Mouse (Mus musculus): ENCODE data around the gene Spry1.

The Spry1 gene

DNA sequence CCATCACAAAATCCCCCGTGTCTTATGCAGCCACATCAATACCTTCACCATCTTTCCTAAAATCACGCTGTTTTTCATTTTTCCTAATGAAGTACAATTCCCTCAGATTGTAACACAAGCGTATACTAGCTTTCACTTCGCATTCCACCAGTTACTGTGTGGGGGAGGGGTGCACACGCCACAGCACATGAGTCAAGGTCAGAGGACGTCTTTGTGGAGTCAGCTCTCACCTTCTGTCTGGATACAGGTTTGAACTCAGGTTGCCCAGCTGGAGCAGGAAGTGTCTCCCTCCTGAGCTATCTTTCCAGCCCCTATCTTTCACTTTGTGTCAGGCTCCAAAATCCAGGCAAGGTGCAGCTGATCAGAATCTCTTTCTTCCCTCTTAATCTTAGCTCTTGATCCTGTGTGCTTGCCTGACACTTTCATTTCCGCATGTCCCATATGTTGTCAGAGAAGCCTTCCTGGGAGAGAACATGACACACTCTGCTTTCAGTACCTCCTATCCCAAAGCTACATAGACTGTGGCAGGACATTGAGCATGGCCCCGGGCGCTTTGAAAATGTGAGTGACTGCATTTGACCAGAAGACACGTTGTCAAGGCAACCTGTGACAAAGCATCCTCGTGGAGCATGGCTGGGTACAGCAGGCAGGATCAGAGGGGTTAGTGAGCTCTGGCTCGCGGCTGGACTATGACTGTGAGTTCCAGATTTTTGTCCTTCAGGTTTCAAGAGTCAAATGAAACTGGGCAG, 33.9 kb downstream of the Spry1 start:
- no peak for DNase-seq

DNA sequence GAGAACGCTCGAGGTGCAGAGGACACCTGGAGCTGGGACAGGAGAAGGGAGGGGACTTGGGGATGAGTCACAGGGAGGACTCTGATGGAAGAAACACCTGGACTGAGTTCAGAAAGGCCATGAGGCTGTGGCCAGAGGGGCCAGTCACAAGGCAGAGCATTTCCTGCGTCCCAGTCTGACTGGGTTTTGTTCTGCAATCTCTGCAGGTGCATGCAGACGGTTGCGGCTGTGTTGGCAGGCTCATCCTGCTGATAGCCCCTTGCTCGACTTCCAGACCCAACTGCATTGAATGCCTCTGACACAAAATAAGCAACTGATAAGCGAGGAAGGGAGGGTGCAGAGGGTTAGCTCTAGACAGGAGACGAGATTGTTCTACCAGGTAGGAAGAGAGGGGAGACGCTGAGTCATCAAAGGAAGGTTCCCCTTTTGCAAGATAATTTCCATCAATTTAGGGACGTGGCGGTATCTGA, 35.3 kb downstream of the Spry1 start:
- DNase-seq = no peak

DNA sequence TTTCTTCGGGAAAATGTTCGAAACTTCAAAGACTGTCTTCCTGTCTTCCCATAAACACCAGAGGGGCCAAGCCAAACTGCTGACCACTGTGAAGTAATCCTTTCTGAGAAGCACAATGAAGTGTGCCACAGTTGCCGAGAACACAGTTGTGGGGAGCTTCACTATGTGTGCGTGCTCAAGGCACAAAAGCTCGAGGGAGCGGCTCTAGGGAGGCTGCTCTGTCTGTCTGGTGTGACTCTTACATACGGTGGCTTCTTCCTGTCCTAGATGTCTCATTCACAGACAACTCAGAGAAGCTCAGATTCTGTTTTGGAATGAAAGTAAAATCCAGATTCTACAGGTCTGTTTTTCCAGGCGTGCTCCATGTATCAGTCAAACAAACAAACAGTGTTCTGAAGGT, 36.5 kb downstream of the Spry1 start:
- DNase-seq = no peak

DNA sequence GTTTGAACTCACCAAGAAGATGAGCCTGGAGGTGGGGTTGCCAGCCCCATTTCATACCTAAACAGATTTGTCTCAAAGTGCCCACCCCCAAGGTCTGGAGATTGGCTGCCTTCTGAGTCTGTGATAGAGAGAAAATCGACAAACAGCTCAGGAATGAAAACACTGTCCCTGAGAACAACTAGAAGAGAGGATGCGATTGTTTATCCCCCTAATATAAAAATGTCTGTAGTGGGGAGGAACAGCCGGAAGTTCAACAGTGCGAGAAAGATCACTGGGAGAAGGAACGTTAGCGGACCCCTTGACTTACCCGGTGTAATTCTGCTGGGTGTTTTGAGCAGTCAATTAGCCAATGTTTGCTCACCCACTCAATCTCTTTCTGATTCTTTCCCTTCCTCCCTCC, 46.5 kb downstream of the Spry1 start:
- DNase-seq = peak in 1 of 2 experiments; percentile 51

DNA sequence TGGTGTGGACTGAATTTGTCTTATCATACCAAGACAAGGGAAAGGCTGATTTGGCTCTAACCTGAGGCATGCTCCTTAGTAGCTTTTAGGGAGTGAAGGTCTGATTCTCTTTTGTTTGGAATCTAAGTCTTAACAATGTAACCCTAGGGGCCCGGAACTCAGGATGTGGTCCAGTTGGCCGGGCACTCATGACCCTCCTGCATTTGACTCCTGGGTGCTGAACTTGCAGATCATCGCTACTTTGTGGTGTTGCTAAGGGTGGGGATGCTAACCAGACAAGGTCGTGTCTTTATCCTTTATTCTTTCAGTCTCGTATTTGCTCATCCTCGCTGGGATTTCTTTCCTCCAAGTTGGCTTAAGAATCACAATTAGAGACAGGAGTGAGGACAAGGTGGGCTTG, 47.0 kb downstream of the Spry1 start:
- no peak for DNase-seq

DNA sequence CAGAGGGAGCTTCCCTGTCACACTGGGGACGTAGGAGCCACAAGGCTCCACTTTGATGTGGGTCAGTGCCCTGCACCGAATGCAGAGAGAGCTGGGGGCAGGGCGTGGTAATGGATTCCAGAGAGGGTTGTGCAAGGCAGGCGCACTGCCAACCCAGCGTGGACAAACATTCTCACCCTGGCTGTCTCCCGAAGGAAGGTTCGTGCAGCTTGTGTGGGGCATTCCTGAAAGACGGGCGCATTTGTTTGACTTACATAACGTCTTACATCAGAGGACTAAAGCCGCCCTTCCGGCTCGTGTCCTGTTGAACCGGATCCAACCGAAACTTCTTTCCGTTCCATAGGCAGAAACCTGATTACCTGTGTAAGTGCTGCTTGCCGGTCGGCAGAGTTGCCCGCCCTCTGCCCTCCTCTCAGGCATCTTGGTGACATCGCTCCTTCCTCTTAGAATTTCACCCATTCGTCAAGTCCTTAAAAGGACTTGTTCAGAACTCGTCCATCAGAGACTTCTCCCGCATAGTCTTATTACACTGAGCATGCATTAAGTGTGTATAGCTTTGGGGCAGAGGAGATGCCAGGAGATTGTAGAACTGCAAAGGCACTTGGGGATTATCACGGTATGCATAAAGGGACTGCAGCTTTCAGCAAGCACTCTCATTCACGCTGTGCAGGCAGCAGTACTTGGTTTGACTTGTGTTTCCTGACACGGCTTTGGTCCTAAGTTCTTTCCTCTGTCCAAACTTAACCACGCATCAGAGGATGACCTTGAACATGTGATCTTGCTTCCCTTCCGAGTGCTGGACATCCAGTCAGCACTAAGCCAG, 47.6 kb downstream of the Spry1 start:
- DNase-seq = peak; percentile 74 to 85

DNA sequence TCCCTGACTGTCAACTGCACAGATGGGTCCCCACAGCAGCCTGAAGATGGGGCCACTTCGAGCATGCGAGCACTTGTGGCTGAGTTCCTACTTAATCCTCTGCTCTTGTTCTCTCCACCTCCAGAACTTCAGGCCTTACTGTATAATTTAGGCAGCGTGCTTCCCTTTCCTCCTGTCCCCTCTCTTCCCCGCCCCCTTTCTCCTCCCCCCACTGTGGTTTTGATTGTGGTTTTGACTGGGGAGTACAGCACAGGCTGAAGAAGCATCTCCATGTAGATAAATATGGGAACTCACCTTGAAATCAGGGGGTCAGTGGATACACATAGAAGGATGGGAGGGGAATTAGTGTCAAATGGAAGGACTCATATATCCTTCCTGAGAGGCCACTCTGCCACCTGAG, 53.2 kb downstream of the Spry1 start:
- no peak for DNase-seq

DNA sequence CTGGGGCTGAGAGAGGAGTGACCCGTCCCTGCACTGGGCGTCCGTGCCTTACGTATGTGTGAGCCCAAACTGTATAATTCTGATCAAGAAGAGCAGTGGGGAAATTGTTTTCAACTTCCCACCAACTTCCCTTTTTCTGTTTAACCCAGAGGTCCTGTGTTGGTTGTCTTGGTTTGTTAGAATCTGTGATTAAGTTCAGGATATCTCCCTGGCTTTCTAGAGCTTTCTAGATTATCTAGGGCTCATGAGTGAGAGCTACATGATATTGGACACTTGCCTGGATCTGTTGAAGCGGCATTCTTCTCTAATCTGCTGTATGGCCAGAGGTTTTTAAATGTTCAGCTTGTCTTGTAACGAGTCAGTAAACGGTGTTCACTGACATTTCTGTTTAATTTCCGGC, 53.8 kb downstream of the Spry1 start:
- DNase-seq = no peak
